Mouse (Mus musculus): ENCODE measurements at regions not wholly inside any gene's neighbourhood (a gene's known extent, or its start where the extent isn't known, plus 50 kb on each side); places are given as distances from the start of the nearest gene placed in this dataset.

- ChIA-PET POLR2A (no interaction called here), CTCF (interaction anchor here in 1 of 4 experiments (0.6 kb wide), 1 partner anchor 120 kb away, joined by 3 read pairs; no protein-coding TSS in a partner anchor)
Measured at GRCm38 (mm10) chr12:68599681-68600596, 559.0 kb downstream of the Rps29 start.

GRCm38 (mm10) chr12:68599016-68599616 is 559.9 kb downstream of the Rps29 start:
- ChIA-PET CTCF (no interaction called here), POLR2A (no interaction called here)

- CTCF ChIA-PET: no interaction called here
- POLR2A ChIA-PET: no interaction called here
Measured at GRCm38 (mm10) chr12:68585524-68585872, 573.5 kb downstream of the Rps29 start.

GRCm38 (mm10) chr12:68584786-68585523 is 574.0 kb downstream of the Rps29 start:
- ChIA-PET POLR2A (no interaction called here), CTCF (no interaction called here)

GRCm38 (mm10) chr12:68579909-68580308 is 579.1 kb downstream of the Rps29 start:
- CTCF ChIA-PET: no interaction called here
- POLR2A ChIA-PET: interaction anchor here in 1 of 4 experiments (0.5 kb wide), 1 partner anchor 516 kb away, joined by 3 read pairs; no protein-coding TSS in a partner anchor

- CTCF ChIA-PET: no interaction called here
Measured at GRCm38 (mm10) chr12:68577453-68577852, 581.5 kb downstream of the Rps29 start.

GRCm38 (mm10) chr12:68576855-68577254 is 582.1 kb downstream of the Rps29 start:
- ChIA-PET POLR2A (no interaction called here), CTCF (no interaction called here)

More at GRCm38 (mm10) chr12:68577453-68577852, 581.5 kb downstream of the Rps29 start:
- POLR2A ChIA-PET: no interaction called here

- CTCF ChIA-PET: no interaction called here
- POLR2A ChIA-PET: no interaction called here
Measured at GRCm38 (mm10) chr12:68554943-68555627, 603.9 kb downstream of the Rps29 start.

GRCm38 (mm10) chr12:68554292-68554691 is 604.7 kb downstream of the Rps29 start:
- ChIA-PET POLR2A (no interaction called here), CTCF (no interaction called here)

GRCm38 (mm10) chr12:68541811-68542210 is 617.2 kb downstream of the Rps29 start:
- ChIA-PET POLR2A (no interaction called here), CTCF (no interaction called here)

- ChIA-PET CTCF (no interaction called here), POLR2A (no interaction called here)
Measured at GRCm38 (mm10) chr12:68500794-68501193, 658.2 kb downstream of the Rps29 start.

GRCm38 (mm10) chr12:68463032-68463431 is 696.0 kb downstream of the Rps29 start:
- CTCF ChIA-PET: no interaction called here
- POLR2A ChIA-PET: no interaction called here

- CTCF ChIA-PET: interaction anchor here in 2 of 4 experiments (0.6 to 0.7 kb wide), 2 partner anchors 405 to 425 kb away, joined by 5 to 11 read pairs; no protein-coding TSS in a partner anchor
Measured at GRCm38 (mm10) chr12:68458196-68458595, 700.8 kb downstream of the Rps29 start.

GRCm38 (mm10) chr12:68426601-68427000 is 732.4 kb downstream of the Rps29 start:
- CTCF ChIA-PET: no interaction called here

More at GRCm38 (mm10) chr12:68458196-68458595, 700.8 kb downstream of the Rps29 start:
- POLR2A ChIA-PET: no interaction called here

GRCm38 (mm10) chr12:68425006-68425405 is 734.0 kb downstream of the Rps29 start:
- POLR2A ChIA-PET: no interaction called here
- CTCF ChIA-PET: no interaction called here

More at GRCm38 (mm10) chr12:68426601-68427000, 732.4 kb downstream of the Rps29 start:
- POLR2A ChIA-PET: no interaction called here

Measured in embryonic stem cell, embryonic (primary cell).